Mouse (Mus musculus) thymus, adult 2 months (tissue): ENCODE results near the gene Agbl2.

Experiments
- CTCF ChIP-seq: fragments of 200-500 bp; IDR thresholded peaks from 2 replicates; pipeline ENCODE4 v1.5.1; 2012; ENCODE audit warnings: mild to moderate bottlenecking, control low read depth, low read length, moderate library complexity, borderline replicate concordance; ENCODE audit not compliant: control insufficient read depth, poor library complexity, insufficient read depth; ENCODE audit errors: extremely low read depth
- POLR2A ChIP-seq: fragments of 200-500 bp; IDR thresholded peaks from 2 replicates; pipeline ENCODE4 v1.6.1; 2012; ENCODE audit warnings: mild to moderate bottlenecking, low read length, control low read depth, moderate library complexity; ENCODE audit not compliant: control insufficient read depth, poor library complexity, insufficient read depth; ENCODE audit errors: extremely low read depth

GRCm38 (mm10) chr2:90816144-90816543, 33.6 kb downstream of the Agbl2 start:
- TF ChIP-seq CTCF (no peak), POLR2A (no peak)
